Mouse (Mus musculus): Measurements from ENCODE around the gene Wfdc16.
"Not testable (repeated sequence)": the region's sequence is repeated elsewhere in the genome, so short reads cannot be mapped to it uniquely, and the experiment has no call there.

Gene Wfdc16

GRCm38 (mm10) chr2:164600179-164600578 is 38.4 kb downstream of the Wfdc16 start:
- DNase-seq (ENCODE audit: low spot score) = no peak

- no peak for DNase-seq (ENCODE audit: low spot score)
Measured at GRCm38 (mm10) chr2:164593494-164593893, 45.1 kb downstream of the Wfdc16 start, which contains the start of gene Eppin. Gene Eppin, minus strand, starts transcription at chr2:164593594.

GRCm38 (mm10) chr2:164592014-164592413 is 46.6 kb downstream of the Wfdc16 start:
- DNase-seq (ENCODE audit: low spot score) = peak; percentile 79

GRCm38 (mm10) chr2:164585025-164585725 is 53.4 kb downstream of the Wfdc16 start, which contains the start of gene Wfdc6a:
Gene Wfdc6a, minus strand, starts transcription at chr2:164585447.
- not testable (repeated sequence) for DNase-seq (ENCODE audit: low spot score)
